Mouse (Mus musculus) T-cell, adult 2 months (primary cell): Measurements from ENCODE around the gene Elmod2.

Experiments used
- DNase-seq: peaks from one replicate; pipeline ENCODE4 v3.0.0; 2022; ENCODE audit warnings: low spot score

The Elmod2 gene

GRCm38 (mm10) chr8:83274470-83274869 lies 57.8 kb downstream of the Elmod2 start:
- DNase-seq: no peak

- DNase-seq: no peak
Measured at GRCm38 (mm10) chr8:83272464-83272863, 59.8 kb downstream of the Elmod2 start.

- no peak for DNase-seq
Measured at GRCm38 (mm10) chr8:83271172-83271571, 61.1 kb downstream of the Elmod2 start.
